Mouse (Mus musculus) limb, embryonic 15.5 days (tissue): Measurements from ENCODE around the gene Rpl6. TPM values are rescaled to one million over a fixed set of nuclear protein-coding genes. Genes with fewer than 3 reads are reported as not detected.

Experiments used
- ATAC-seq: fragments of 200-750 bp; cut with Nextera tagmentation; 2 replicates; pipeline ENCODE4 v1.8.0; 2017; ENCODE audit warnings: low read depth, moderate TSS enrichment; ENCODE audit not compliant: insufficient number of reproducible peaks, low FRiP score, low TSS enrichment
- H3K27ac ChIP-seq: fragments of 300-500 bp; sonication (generic); 2 replicates; pipeline ENCODE4 v1.5.1; 2015; ENCODE audit warnings: moderate library complexity, mild to moderate bottlenecking, inconsistent platforms
- H3K27me3 ChIP-seq: fragments of 300-500 bp; sonication (generic); 2 replicates; pipeline ENCODE4 v1.6.1; 2015; ENCODE audit warnings: inconsistent platforms
- H3K36me3 ChIP-seq: fragments of 300-500 bp; sonication (generic); 2 replicates; pipeline ENCODE4 v1.6.1; 2015; ENCODE audit warnings: inconsistent platforms
- H3K4me1 ChIP-seq: fragments of 300-500 bp; sonication (generic); 2 replicates; pipeline ENCODE4 v1.6.1; 2015; ENCODE audit warnings: inconsistent platforms
- H3K4me2 ChIP-seq: fragments of 300-500 bp; sonication (generic); 2 replicates; pipeline ENCODE4 v1.6.1; 2015; ENCODE audit warnings: mild to moderate bottlenecking, inconsistent platforms
- H3K4me3 ChIP-seq: fragments of 300-500 bp; sonication (generic); 2 replicates; pipeline ENCODE4 v1.5.1; 2015; ENCODE audit warnings: mild to moderate bottlenecking, inconsistent platforms
- H3K9ac ChIP-seq: fragments of 300-500 bp; sonication (generic); 2 replicates; pipeline ENCODE4 v1.6.1; 2015; ENCODE audit warnings: inconsistent platforms
- H3K9me3 ChIP-seq: fragments of 300-500 bp; sonication (generic); 2 replicates; pipeline ENCODE4 v1.6.1; 2016; ENCODE audit warnings: inconsistent platforms
- WGBS: fragments of 180-500 bp; shearing (Covaris S2); methylation state at CpG from one replicate; pipeline ENCODE4 v1.1.7; 2015; 5-methylcytosine and 5-hydroxymethylcytosine counted together
- polyA plus RNA-seq: library from polyadenylated mRNA; unstranded; fragments of >200 nt; fragmentation: Nextera tagmentation; extraction: Ambion mirVana; gene quantifications from 2 replicates; pipeline ENCODE4 v1.2.1, GENCODE M21; 2015

Rpl6 gene
- polyA plus RNA-seq, 1 experiment from 2014 or later: 611 TPM

- H3K36me3 ChIP-seq: peaks cover 1% of the 10 kb centered on the region
- no peak overlapping the region for H3K4me3 ChIP-seq
- no peak overlapping the region for H3K4me2 ChIP-seq
- WGBS: 68% methylated on average over 3 of the region's 3 CpGs
- no peaks in the 10 kb centered on the region for H3K4me1 ChIP-seq
- no peak for ATAC-seq
- no peak overlapping the region for H3K9ac ChIP-seq
- no peaks in the 10 kb centered on the region for H3K9me3 ChIP-seq
- no peak overlapping the region for H3K27ac ChIP-seq
- H3K27me3 ChIP-seq: no peaks in the 10 kb centered on the region
Observed at GRCm38 (mm10) chr5:121248766-121249394, 44.6 kb downstream of the Rpl6 start.

- 84% methylated on average over 3 of the region's 3 CpGs for WGBS
- Histone ChIP-seq H3K27ac (no peak overlapping the region), H3K9me3 (no peaks in the 10 kb centered on the region), H3K4me1 (no peaks in the 10 kb centered on the region), H3K9ac (no peak overlapping the region), H3K27me3 (no peaks in the 10 kb centered on the region), H3K4me2 (no peak overlapping the region), H3K4me3 (no peak overlapping the region), H3K36me3 (peaks cover 7% of the 10 kb centered on the region)
- ATAC-seq: no peak
Observed at GRCm38 (mm10) chr5:121249693-121250092, 45.4 kb downstream of the Rpl6 start.

- ATAC-seq: no peak
- Histone ChIP-seq H3K4me2 (no peak overlapping the region), H3K9ac (no peak overlapping the region), H3K9me3 (no peaks in the 10 kb centered on the region), H3K27ac (no peak overlapping the region), H3K27me3 (no peaks in the 10 kb centered on the region), H3K4me3 (no peak overlapping the region), H3K36me3 (peaks cover 7% of the 10 kb centered on the region), H3K4me1 (no peaks in the 10 kb centered on the region)
- 62% methylated on average over 8 of the region's 8 CpGs for WGBS
Observed at GRCm38 (mm10) chr5:121251813-121252212, 47.5 kb downstream of the Rpl6 start.

- WGBS: 87% methylated on average over 18 of the region's 18 CpGs
- H3K27me3 ChIP-seq: no peaks in the 10 kb centered on the region
- H3K9me3 ChIP-seq: no peaks in the 10 kb centered on the region
- no peaks in the 10 kb centered on the region for H3K4me1 ChIP-seq
- no peak overlapping the region for H3K4me2 ChIP-seq
- no peak for ATAC-seq
- H3K36me3 ChIP-seq: peaks cover 14% of the 10 kb centered on the region
- no peak overlapping the region for H3K4me3 ChIP-seq
- H3K9ac ChIP-seq: no peak overlapping the region
- no peak overlapping the region for H3K27ac ChIP-seq
Observed at GRCm38 (mm10) chr5:121253816-121254497, 49.7 kb downstream of the Rpl6 start.

GRCm38 (mm10) chr5:121254977-121255376, 50.7 kb downstream of the Rpl6 start:
- Histone ChIP-seq H3K4me2 (no peak overlapping the region), H3K4me1 (no peaks in the 10 kb centered on the region), H3K9ac (no peak overlapping the region), H3K36me3 (peaks cover 21% of the 10 kb centered on the region), H3K27ac (no peak overlapping the region), H3K27me3 (no peaks in the 10 kb centered on the region), H3K9me3 (no peaks in the 10 kb centered on the region), H3K4me3 (no peak overlapping the region)
- ATAC-seq: no peak
- WGBS: 90% methylated on average over 7 of the region's 7 CpGs

Other genes with a start within 250 kb of the Rpl6 start
- 0.04 and 0.06 TPM in 2 replicates for gene Rph3a, start 194.4 kb upstream of the Rpl6 start, polyA plus RNA-seq
- 23.1 and 23.3 TPM in 2 replicates for gene Ptpn11, start 13.1 kb upstream of the Rpl6 start, polyA plus RNA-seq
- 3.8 and 4.1 TPM in 2 replicates for gene Hectd4, start 15.7 kb downstream of the Rpl6 start, polyA plus RNA-seq
- 74.4 and 75.9 TPM in 2 replicates for gene Trafd1, start 181.2 kb downstream of the Rpl6 start, polyA plus RNA-seq
- gene Naa25, start 193.5 kb downstream of the Rpl6 start, polyA plus RNA-seq: 42.1 and 47.1 TPM in 2 replicates
- gene Tmem116, start 247.4 kb downstream of the Rpl6 start, polyA plus RNA-seq: 1.4 and 4.6 TPM in 2 replicates
- 198 and 203 TPM in 2 replicates for gene Erp29, start 248.0 kb downstream of the Rpl6 start, polyA plus RNA-seq